Mouse (Mus musculus): ENCODE results near the gene Dpp10.

The Dpp10 gene

DNA sequence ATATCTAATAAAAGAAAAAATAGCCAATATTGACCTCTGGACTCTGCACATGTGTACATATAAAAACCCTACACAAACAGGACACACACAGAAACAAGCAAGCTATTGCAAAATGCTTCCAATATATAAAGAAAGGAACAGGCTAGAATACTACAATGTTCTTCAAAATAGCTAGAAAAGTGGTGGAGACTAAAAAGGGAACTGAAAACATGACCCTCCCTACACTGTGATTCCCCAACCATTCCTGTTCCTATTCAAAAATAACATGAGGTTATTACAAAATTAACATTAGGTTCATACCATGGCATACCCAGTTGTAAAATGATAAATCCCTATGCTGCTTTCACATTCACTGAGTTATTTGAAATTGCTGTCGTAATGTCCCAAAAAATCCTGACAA is 125.8 kb downstream of the Dpp10 start:
- no peak for DNase-seq (ENCODE audit: low spot score)

- DNase-seq (ENCODE audit: low spot score): no peak
Measured at GRCm38 (mm10) chr1:123902628-123903027, 142.7 kb downstream of the Dpp10 start.

- DNase-seq (ENCODE audit: low spot score): no peak
Measured at GRCm38 (mm10) chr1:123901218-123901617, 144.1 kb downstream of the Dpp10 start.

- DNase-seq (ENCODE audit: low spot score): no peak
Measured at GRCm38 (mm10) chr1:123887243-123887642, 158.1 kb downstream of the Dpp10 start.

DNA sequence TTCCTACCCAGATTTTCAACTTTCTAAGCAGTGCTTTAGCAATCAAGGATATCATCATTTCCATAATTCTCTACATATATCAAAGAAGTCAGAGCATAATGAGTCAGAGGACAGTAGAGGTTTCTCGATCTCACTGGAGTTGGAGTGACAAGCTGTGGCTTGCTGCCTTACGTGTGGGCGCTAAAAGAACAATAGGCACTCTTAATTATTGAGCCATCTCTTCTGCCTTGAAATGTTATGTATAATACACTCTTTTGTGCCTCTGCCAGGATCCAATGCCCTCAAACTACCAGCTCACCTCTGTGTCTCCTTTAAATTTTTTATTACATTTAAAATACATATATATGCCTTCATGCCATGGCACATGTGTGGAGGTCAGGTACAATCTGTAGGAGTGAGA is 198.5 kb downstream of the Dpp10 start:
- DNase-seq (ENCODE audit: low spot score): no peak

- no peak for DNase-seq (ENCODE audit: low spot score)
Measured at GRCm38 (mm10) chr1:123801206-123801605, 244.2 kb downstream of the Dpp10 start.

- DNase-seq (ENCODE audit: low spot score): no peak
Measured at GRCm38 (mm10) chr1:123765511-123765910, 279.8 kb downstream of the Dpp10 start.

DNA sequence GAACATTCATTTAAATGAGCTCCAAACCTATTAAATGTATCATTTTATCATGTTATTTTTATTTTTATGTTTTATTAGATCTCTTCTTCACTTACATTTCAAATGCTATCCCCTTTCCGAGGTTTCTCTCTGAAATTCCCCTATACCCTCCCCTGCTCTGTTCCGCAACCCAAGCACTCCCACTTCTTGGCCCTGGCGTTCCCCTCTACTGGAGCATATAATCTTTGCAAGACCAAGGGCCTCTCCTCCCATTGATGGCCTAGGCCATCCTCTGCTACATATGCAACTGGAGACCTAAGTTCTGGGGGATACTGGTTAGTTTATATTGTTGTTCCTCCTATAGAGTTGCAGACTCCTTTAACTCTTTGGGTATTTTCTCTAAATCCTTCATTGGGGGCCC is 283.1 kb downstream of the Dpp10 start:
- DNase-seq (ENCODE audit: low spot score): no peak

DNA sequence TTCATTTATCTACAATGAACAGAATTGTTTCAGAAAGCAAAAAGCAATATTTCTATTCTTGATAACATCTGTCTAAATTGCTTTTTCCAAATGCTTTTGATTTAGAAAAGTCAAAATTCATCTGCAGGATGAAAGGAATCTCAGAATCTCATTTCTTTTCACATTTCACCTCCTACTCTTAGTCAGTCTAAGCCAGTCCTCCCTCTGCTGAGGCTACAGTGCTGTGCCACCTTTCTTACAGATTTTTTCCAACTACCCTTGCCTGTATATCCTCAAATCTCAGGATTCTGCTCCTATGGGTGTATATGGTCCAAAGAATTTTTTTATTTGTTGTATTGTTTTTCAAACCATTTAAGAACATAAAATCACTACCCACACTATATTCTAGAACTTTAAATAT is 289.3 kb downstream of the Dpp10 start:
- no peak for DNase-seq (ENCODE audit: low spot score)

- no peak for DNase-seq (ENCODE audit: low spot score)
Measured at GRCm38 (mm10) chr1:123707292-123707691, 338.1 kb downstream of the Dpp10 start.

- no peak for DNase-seq (ENCODE audit: low spot score)
Measured at GRCm38 (mm10) chr1:123658409-123658808, 386.9 kb downstream of the Dpp10 start.

GRCm38 (mm10) chr1:123656607-123657006 is 388.8 kb downstream of the Dpp10 start:
- no peak for DNase-seq (ENCODE audit: low spot score)

DNA sequence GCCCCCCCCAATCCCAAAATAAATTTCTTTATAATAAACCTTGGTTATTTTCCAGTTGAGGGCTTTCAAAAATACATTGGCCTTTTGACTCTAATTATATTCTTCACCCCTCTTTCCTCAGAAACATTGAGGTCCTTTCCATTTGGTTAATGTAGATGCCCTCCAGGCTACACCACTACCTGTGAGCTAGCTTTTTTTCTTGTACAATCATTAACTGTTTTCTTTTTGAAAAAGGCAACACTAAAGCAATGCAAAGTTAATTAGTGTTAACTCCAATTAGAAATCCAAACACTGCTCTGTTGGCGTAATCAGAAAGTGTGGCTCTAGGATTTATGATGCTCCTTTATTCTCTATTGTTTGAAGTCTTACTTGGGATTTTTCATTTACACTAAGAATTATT is 407.5 kb downstream of the Dpp10 start:
- DNase-seq (ENCODE audit: low spot score): no peak

DNA sequence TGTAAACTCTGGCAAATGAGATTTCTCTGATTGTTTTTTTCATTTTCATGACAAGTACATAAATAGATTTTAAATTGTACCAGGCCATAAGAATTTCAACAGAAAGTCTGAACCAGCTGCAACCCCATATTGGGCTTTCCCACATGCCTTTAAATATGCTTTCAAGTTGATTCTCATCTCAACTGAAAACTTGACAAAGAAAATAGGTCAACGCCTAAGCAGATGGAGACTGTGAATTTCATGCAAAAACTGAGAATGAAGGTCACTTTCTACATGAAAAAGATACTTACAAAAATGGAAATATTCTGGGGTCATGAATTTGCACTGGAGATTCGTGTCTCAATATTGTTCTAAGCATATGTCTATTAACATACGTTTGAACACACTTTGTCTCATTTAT is 417.1 kb downstream of the Dpp10 start:
- no peak for DNase-seq (ENCODE audit: low spot score)

DNA sequence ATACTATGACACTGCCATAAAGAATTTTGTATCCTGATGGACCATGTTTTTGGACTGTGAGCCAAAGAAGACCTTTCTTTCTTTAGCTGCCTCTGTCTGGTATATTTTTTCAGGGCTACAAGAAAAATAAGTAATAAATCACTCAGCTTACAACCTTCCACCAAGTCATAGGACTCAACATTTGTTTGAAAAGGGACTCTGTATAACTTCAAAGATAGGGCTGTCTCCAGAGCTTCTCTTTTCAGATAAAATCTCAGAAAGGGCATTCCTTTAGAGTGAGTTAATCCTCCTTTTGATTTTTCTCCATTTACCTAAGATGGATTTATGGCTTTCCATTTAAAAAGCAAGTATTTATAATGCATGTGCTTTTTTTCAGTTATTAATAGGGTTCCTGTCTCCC is 460.5 kb downstream of the Dpp10 start:
- no peak for DNase-seq (ENCODE audit: low spot score)

GRCm38 (mm10) chr1:123580112-123580511 is 465.2 kb downstream of the Dpp10 start:
- DNase-seq (ENCODE audit: low spot score): no peak

- no peak for DNase-seq (ENCODE audit: low spot score)
Measured at GRCm38 (mm10) chr1:123573713-123574112, 471.6 kb downstream of the Dpp10 start.

- DNase-seq (ENCODE audit: low spot score): no peak
Measured at GRCm38 (mm10) chr1:123542496-123542895, 502.9 kb downstream of the Dpp10 start.

GRCm38 (mm10) chr1:123467729-123468128 is 577.6 kb downstream of the Dpp10 start:
- DNase-seq (ENCODE audit: low spot score): no peak

- DNase-seq (ENCODE audit: low spot score): no peak
Measured at GRCm38 (mm10) chr1:123414163-123414562, 631.2 kb downstream of the Dpp10 start.

- DNase-seq (ENCODE audit: low spot score): no peak
Measured at GRCm38 (mm10) chr1:123351300-123351699, 694.1 kb downstream of the Dpp10 start.

- DNase-seq (ENCODE audit: low spot score): no peak
Measured at GRCm38 (mm10) chr1:123337877-123338276, 707.5 kb downstream of the Dpp10 start.

DNA sequence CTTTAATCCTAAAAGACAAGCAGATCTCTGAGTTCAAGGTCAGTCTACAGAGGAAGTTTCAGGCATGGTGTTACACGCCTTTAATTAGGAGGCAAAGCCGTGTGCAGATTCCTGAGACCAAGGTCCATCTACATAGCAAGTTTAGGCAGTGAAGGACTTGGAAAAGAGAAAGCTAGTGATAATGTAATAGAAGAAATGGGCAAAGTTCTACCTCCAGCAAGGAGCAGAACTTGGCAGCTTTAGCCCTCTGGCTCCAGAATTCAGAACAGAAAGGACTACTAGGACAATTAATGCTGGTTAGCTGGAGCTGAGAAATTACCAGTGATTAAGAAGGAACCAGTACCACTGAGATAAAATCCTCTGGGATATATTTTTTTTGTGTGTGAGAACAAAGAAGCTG is 728.5 kb downstream of the Dpp10 start:
- no peak for DNase-seq (ENCODE audit: low spot score)
